ENCODE assay signal across 8 mouse cellular contexts in genomic region chr4:132639191-132639713, GRCm38 (mm10). TPM values are rescaled to one million over a fixed set of nuclear protein-coding genes. Genes with fewer than 3 reads are reported as not detected.
DNase-seq lines count a peak whose midpoint lies in the region; ATAC-seq lines count a peak whose summit lies in the region.

No protein-coding gene starts in this region.

- peaks cover 13% of the 10 kb centered on the region for H3K36me3 ChIP-seq in forebrain, embryonic 12.5 days (replicated peaks)
- H3K36me3 ChIP-seq in limb, embryonic 11.5 days (ENCODE audit: control insufficient read depth, insufficient read depth, low read length), result no peaks in the 10 kb centered on the region; the same call in 1 of the 2 replicates
- H3K36me3 ChIP-seq in midbrain, embryonic 14.5 days (ENCODE audit: control insufficient read depth, insufficient read depth, low read length), result no peaks in the 10 kb centered on the region

- H3K9ac ChIP-seq in forebrain, embryonic 12.5 days, result peak overlapping the region; percentile 95
- peak overlapping the region; percentile 88 for H3K9ac ChIP-seq in limb, embryonic 11.5 days (ENCODE audit: low read length)
- H3K9ac ChIP-seq in midbrain, embryonic 14.5 days (replicated peaks; ENCODE audit: low read length), result peak overlapping the region; percentile 80

- H3K27ac ChIP-seq in forebrain, embryonic 12.5 days, result peak overlapping the region; percentile 88
- H3K27ac ChIP-seq in limb, embryonic 11.5 days (replicated peaks; ENCODE audit: low read depth, low read length), result peak overlapping the region; percentile 68
- peak overlapping the region; percentile 83 for H3K27ac ChIP-seq in midbrain, embryonic 14.5 days (replicated peaks; ENCODE audit: low read depth, low read length)

- peak overlapping the region; percentile 92 for H3K4me2 ChIP-seq in forebrain, embryonic 12.5 days
- H3K4me2 ChIP-seq in limb, embryonic 11.5 days (ENCODE audit: low read depth, severe bottlenecking), result peak overlapping the region; percentile 82
- H3K4me2 ChIP-seq in midbrain, embryonic 14.5 days (ENCODE audit: low read length), result peak overlapping the region; percentile 96

- peaks cover 13% of the 10 kb centered on the region for H3K4me1 ChIP-seq in forebrain, embryonic 12.5 days
- H3K4me1 ChIP-seq in limb, embryonic 11.5 days (ENCODE audit: control insufficient read depth, insufficient read depth, low read length), result no peaks in the 10 kb centered on the region; the same call in 1 of the 2 replicates
- H3K4me1 ChIP-seq in midbrain, embryonic 14.5 days (ENCODE audit: control insufficient read depth, insufficient read depth, low read length), result peaks cover 2% of the 10 kb centered on the region; the same call in 1 of the 2 replicates

- no peaks in the 10 kb centered on the region for H3K9me3 ChIP-seq in forebrain, embryonic 12.5 days
- H3K9me3 ChIP-seq in limb, embryonic 11.5 days (ENCODE audit: control insufficient read depth, low read length), result no peaks in the 10 kb centered on the region
- H3K9me3 ChIP-seq in midbrain, embryonic 14.5 days (ENCODE audit: control insufficient read depth, low read length), result no peaks in the 10 kb centered on the region

- peak; percentile 61 for DNase-seq in adrenal gland, postnatal 14 days
- no peak for DNase-seq in adrenal gland, adult 18-20 months (ENCODE audit: low spot score in 2 of 2)
- DNase-seq in spleen, adult 12 weeks (ENCODE audit: low spot score), result peak; percentile 14
- no peak for DNase-seq in spleen, adult 18-20 months
- peak; percentile 45 for DNase-seq in limb, embryonic 11.5 days (ENCODE audit: low spot score)
- no peak for DNase-seq in midbrain, embryonic 14.5 days
- no peak for DNase-seq in gastrocnemius, postnatal 10 days

- H3K27me3 ChIP-seq in forebrain, embryonic 12.5 days, result no peaks in the 10 kb centered on the region
- H3K27me3 ChIP-seq in limb, embryonic 11.5 days (ENCODE audit: control insufficient read depth, insufficient read depth, low read length), result no peaks in the 10 kb centered on the region
- H3K27me3 ChIP-seq in midbrain, embryonic 14.5 days (ENCODE audit: control insufficient read depth, insufficient read depth, low read length), result no peaks in the 10 kb centered on the region

- ATAC-seq in forebrain, embryonic 12.5 days (ENCODE audit: low FRiP score), result no peak; the same call in none of the 2 replicates
- peak; percentile 82 for ATAC-seq in limb, embryonic 11.5 days (ENCODE audit: insufficient number of reproducible peaks, low FRiP score, low TSS enrichment, low read depth)
- peak; percentile 27; the same call in 1 of the 2 replicates for ATAC-seq in midbrain, embryonic 14.5 days (ENCODE audit: low FRiP score, low TSS enrichment)

- WGBS in forebrain, embryonic 12.5 days, result under 1% methylated on average over 35 of the region's 35 CpGs
- WGBS in limb, embryonic 11.5 days, result under 1% methylated on average over 35 of the region's 35 CpGs
- under 1% methylated on average over 35 of the region's 35 CpGs for WGBS in midbrain, embryonic 14.5 days

- peak overlapping the region; percentile 88 for H3K4me3 ChIP-seq in forebrain, embryonic 12.5 days (replicated peaks)
- H3K4me3 ChIP-seq in limb, embryonic 11.5 days (ENCODE audit: low read depth, low read length), result peak overlapping the region; percentile 95
- H3K4me3 ChIP-seq in midbrain, embryonic 14.5 days (replicated peaks; ENCODE audit: low read depth, low read length), result peak overlapping the region; percentile 96

RNA-seq across cellular contexts. Expression of gene Eya3, which starts 0.5 kb away (rescaled TPM):
- 26.7 and 27.2 TPM in 2 replicates for total RNA-seq in adrenal gland, postnatal 14 days (2021)
- 10 to 100 TPM; 27.9 to 32.3 TPM for total RNA-seq in adrenal gland, adult 18-20 months (2021)
- polyA plus RNA-seq in forebrain, embryonic 12.5 days (2016; fragmentation: Nextera tagmentation; extraction: Ambion mirVana), result 25.5 and 28.4 TPM in 2 replicates
- 34.8 and 40.1 TPM in 2 replicates for polyA plus RNA-seq in limb, embryonic 11.5 days (2014; fragmentation: Nextera tagmentation; extraction: Ambion mirVana)
- polyA plus RNA-seq in midbrain, embryonic 14.5 days (2014; fragmentation: Nextera tagmentation; extraction: Ambion mirVana), result 12.8 and 15.7 TPM in 2 replicates
- 10 to 100 TPM; 13.5 to 16.8 TPM for total RNA-seq in gastrocnemius, postnatal 10 days (2021)

Comparison
In these comparisons a context has a peak if more than half of its experiments do, and no peak if none do; other contexts are left out.
1. DNase-seq: peak in adrenal gland, postnatal 14 days (single experiment), spleen, adult 12 weeks (single experiment) and limb, embryonic 11.5 days (single experiment); none in adrenal gland, adult 18-20 months (0 of 2), spleen, adult 18-20 months (0 of 2), midbrain, embryonic 14.5 days (single experiment) and gastrocnemius, postnatal 10 days (single experiment).
2. Peak in every context shown above with its lines, with median percentiles within 50 percentile points of each other: H3K27ac ChIP-seq, H3K4me2 ChIP-seq, H3K4me3 ChIP-seq and H3K9ac ChIP-seq.